Mouse (Mus musculus) CH12.LX (cell line): ENCODE measurements around the gene Chst8. TPM values are rescaled to one million over a fixed set of nuclear protein-coding genes. Genes with fewer than 3 reads are reported as not detected.

Source experiments
- DNase-seq: peaks from one replicate; pipeline ENCODE4 v3.0.0-alpha.2; 2013; ENCODE audit errors: extremely low read depth
- H3K27ac ChIP-seq: 2 replicates; pipeline ENCODE4 v1.5.1; 2012; ENCODE audit warnings: low read depth, mild to moderate bottlenecking, control low read depth, moderate library complexity; ENCODE audit not compliant: insufficient read depth
- H3K27me3 ChIP-seq: replicated peaks from 2 replicates; pipeline ENCODE3; 2012; ENCODE audit warnings: inconsistent platforms
- H3K36me3 ChIP-seq, 2 experiments: replicated peaks in 1 of 2; 2 replicates each; pipeline versions ENCODE3 to v1.6.1; 2012; ENCODE audit warnings: inconsistent platforms in 1 of 2, low read length in 1 of 2, mild to moderate bottlenecking in 1 of 2, mixed read lengths in 1 of 2, moderate library complexity in 1 of 2; ENCODE audit not compliant: control insufficient read depth in 1 of 2, insufficient read depth in 1 of 2
- H3K4me1 ChIP-seq, 2 experiments: 2 replicates each; pipeline ENCODE4 v1.6.1; 2012; ENCODE audit warnings: inconsistent platforms in 1 of 2, moderate library complexity in 1 of 2; ENCODE audit not compliant: insufficient read depth in 2 of 2, control insufficient read depth in 1 of 2
- H3K4me2 ChIP-seq: 2 replicates; pipeline ENCODE4 v1.6.1; 2012; ENCODE audit warnings: low read depth, mild to moderate bottlenecking, control low read depth; ENCODE audit not compliant: poor library complexity, insufficient read depth, severe bottlenecking
- H3K4me3 ChIP-seq, 3 experiments: fragments of 150-350 bp in 1 of 3; sonication (generic) in 1 of 3; replicated peaks in 1 of 3; 2 replicates each; pipeline versions ENCODE3 to v1.5.1; 2011 to 2012; ENCODE audit warnings: low read depth in 2 of 3, low read length in 2 of 3, mild to moderate bottlenecking in 2 of 3, moderate library complexity in 2 of 3, control low read depth in 1 of 3, improper control_type of control experiment in 1 of 3, inconsistent platforms in 1 of 3, mixed read lengths in 1 of 3; ENCODE audit not compliant: poor library complexity in 1 of 3
- H3K79me2 ChIP-seq: replicated peaks from 2 replicates; pipeline ENCODE4 v1.6.1; 2012; ENCODE audit warnings: mild to moderate bottlenecking, moderate library complexity; ENCODE audit not compliant: control insufficient read depth, poor library complexity, insufficient read depth, severe bottlenecking; ENCODE audit errors: extremely low read depth
- H3K9ac ChIP-seq: 2 replicates; pipeline ENCODE4 v1.6.1; 2012; ENCODE audit warnings: low read depth, mild to moderate bottlenecking, control low read depth, moderate library complexity; ENCODE audit not compliant: insufficient read depth
- H3K9me3 ChIP-seq: replicated peaks from 2 replicates; pipeline ENCODE3; 2012; ENCODE audit warnings: low read length, inconsistent platforms, mixed read lengths
- CHD1 ChIP-seq: IDR thresholded peaks from 2 replicates; pipeline ENCODE4 v1.6.1; 2012; ENCODE audit warnings: low read depth, low read length, improper control_type of control experiment, inconsistent platforms
- CTCF ChIP-seq, 2 experiments: IDR thresholded peaks in 1 of 2; conservative IDR thresholded peaks in 1 of 2; 2 replicates each; pipeline ENCODE4 v1.5.1; 2011 to 2012; ENCODE audit warnings: low read depth in 2 of 2, low read length in 2 of 2, improper control_type of control experiment in 1 of 2, inconsistent platforms in 1 of 2, mild to moderate bottlenecking in 1 of 2, moderate library complexity in 1 of 2
- ETS1 ChIP-seq: conservative IDR thresholded peaks from 2 replicates; pipeline ENCODE4 v1.6.1; 2012; ENCODE audit warnings: low read depth, mild to moderate bottlenecking, inconsistent platforms, low read length, improper control_type of control experiment, moderate library complexity
- JUN ChIP-seq: IDR thresholded peaks from 2 replicates; pipeline ENCODE4 v1.6.1; 2011; ENCODE audit warnings: low read depth, mild to moderate bottlenecking, low read length, improper control_type of control experiment, moderate library complexity; ENCODE audit not compliant: insufficient read depth
- JUND ChIP-seq: conservative IDR thresholded peaks from 2 replicates; pipeline ENCODE4 v1.6.1; 2011; ENCODE audit warnings: low read depth, low read length, improper control_type of control experiment
- KAT2A ChIP-seq: IDR thresholded peaks from 2 replicates; pipeline ENCODE4 v1.6.1; 2012; ENCODE audit warnings: low read length, improper control_type of control experiment, inconsistent platforms; ENCODE audit not compliant: insufficient replicate concordance
- MAFK ChIP-seq: IDR thresholded peaks from 2 replicates; pipeline ENCODE4 v1.6.1; 2011; ENCODE audit warnings: low read length, improper control_type of control experiment; ENCODE audit not compliant: insufficient replicate concordance
- MAZ ChIP-seq: IDR thresholded peaks from 2 replicates; pipeline ENCODE4 v1.6.1; 2012; ENCODE audit warnings: low read depth, mild to moderate bottlenecking, inconsistent platforms, low read length, improper control_type of control experiment, moderate library complexity
- MEF2A ChIP-seq: IDR thresholded peaks from 2 replicates; pipeline ENCODE4 v1.6.1; 2014; ENCODE audit warnings: low read depth, mild to moderate bottlenecking, inconsistent platforms, low read length, improper control_type of control experiment, borderline replicate concordance
- MXI1 ChIP-seq: IDR thresholded peaks from 2 replicates; pipeline ENCODE4 v1.6.1; 2011; ENCODE audit warnings: mild to moderate bottlenecking, low read depth, low read length, improper control_type of control experiment
- PAX5 ChIP-seq: IDR thresholded peaks from 2 replicates; pipeline ENCODE4 v1.6.1; 2012; ENCODE audit warnings: low read length, inconsistent platforms, mixed read lengths
- POLR2AphosphoS2 ChIP-seq: IDR thresholded peaks from 2 replicates; pipeline ENCODE4 v1.6.1; 2011; ENCODE audit warnings: low read depth, low read length, improper control_type of control experiment
- SIN3A ChIP-seq: IDR thresholded peaks from 2 replicates; pipeline ENCODE4 v1.6.1; 2012; ENCODE audit warnings: low read length, improper control_type of control experiment, inconsistent platforms
- TBP ChIP-seq: conservative IDR thresholded peaks from 2 replicates; pipeline ENCODE4 v1.6.1; 2011; ENCODE audit warnings: low read depth, low read length, improper control_type of control experiment
- TCF12 ChIP-seq: IDR thresholded peaks from 2 replicates; pipeline ENCODE4 v1.6.1; 2014; ENCODE audit warnings: low read depth, mild to moderate bottlenecking, inconsistent platforms, low read length, improper control_type of control experiment
- UBTF ChIP-seq: IDR thresholded peaks from 2 replicates; pipeline ENCODE4 v1.6.1; 2012; ENCODE audit warnings: low read depth, mild to moderate bottlenecking, inconsistent platforms, low read length, improper control_type of control experiment, moderate library complexity
- ZNF384 ChIP-seq: IDR thresholded peaks from 2 replicates; pipeline ENCODE4 v1.6.1; 2012; ENCODE audit warnings: low read depth, low read length, improper control_type of control experiment, inconsistent platforms
- dilution Hi-C: fragments of 300-500 bp; cut with MboI; formaldehyde crosslinking; loops from 2 replicates; pipeline ENCODE4 v1.14.3; 2020; ENCODE audit warnings: low sequenced_read_pairs; ENCODE audit not compliant: extremely low pct_unique_long_range_greater_than_20kb, extremely low pct_ligation_motif_present
- in situ Hi-C: fragments of 300-500 bp; cut with MboI; formaldehyde crosslinking; loops from 3 replicates; pipeline ENCODE4 v1.14.3; 2019; ENCODE audit warnings: low sequenced_read_pairs, low pct_ligation_motif_present, low pct_unique_long_range_greater_than_20kb, mixed read lengths
- polyA plus RNA-seq: library from polyadenylated mRNA; unstranded; fragments of >175 nt; gene quantifications from 2 replicates; pipeline ENCODE4 v1.2.1, GENCODE M21; 2012; ENCODE audit warnings: low read depth; ENCODE audit not compliant: insufficient read length
- total RNA-seq, 2 experiments: library from RNA; depleted of rRNA; stranded (reverse); fragments of 300-350 nt in 1 of 2; fragments of >200 nt in 1 of 2; gene quantifications; 2 replicates each; pipeline ENCODE4 v1.2.3; 2012 to 2014

Gene Chst8
- total and polyA plus RNA-seq, 3 experiments: 0.13 to 0.27 (median 0.16) TPM

DNA sequence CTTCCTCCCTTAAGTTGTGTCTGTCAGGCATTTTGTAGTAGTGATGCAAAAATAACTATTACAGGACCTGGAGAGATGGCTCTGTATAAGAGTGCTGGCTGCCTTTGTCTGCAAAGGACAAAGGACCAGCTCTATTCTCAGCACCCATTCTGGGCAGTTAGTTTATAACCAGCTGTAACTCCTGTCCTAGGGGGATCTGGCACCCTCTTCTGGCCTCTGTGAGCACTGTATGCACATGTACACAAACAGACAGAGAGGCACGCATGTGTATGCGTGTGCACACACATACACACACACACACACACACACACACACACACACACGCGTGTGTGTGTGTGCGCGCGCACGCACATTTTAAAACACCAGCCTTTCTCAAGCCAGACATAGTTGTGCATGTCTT lies 73.1 kb downstream of the Chst8 start:
- Histone ChIP-seq H3K9me3 (no peaks in the 10 kb centered on the region), H3K36me3 (no peaks in the 10 kb centered on the region), H3K27ac (no peak overlapping the region), H3K4me3 (no peak overlapping the region), H3K4me1 (peaks cover 2 to 10% of the 10 kb centered on the region in 2 experiments; a peak in 3 of 4 replicates), H3K9ac (no peak overlapping the region), H3K79me2 (no peaks in the 10 kb centered on the region), H3K4me2 (no peak overlapping the region), H3K27me3 (no peaks in the 10 kb centered on the region)
- in situ Hi-C loops: no loop called here
- peak in 1 of 2 experiments; percentile 23; a peak in 1 of 4 replicates for TF ChIP-seq CTCF (conservative IDR thresholded peaks at IDR 0.05 in 1 of 2, IDR thresholded peaks at IDR 0.05 in 1 of 2; ENCODE audit: low read depth in 2 of 2, low read length in 2 of 2)
- TF ChIP-seq ETS1: no peak
- dilution Hi-C loops: no loop called here
- DNase-seq: no peak

DNA sequence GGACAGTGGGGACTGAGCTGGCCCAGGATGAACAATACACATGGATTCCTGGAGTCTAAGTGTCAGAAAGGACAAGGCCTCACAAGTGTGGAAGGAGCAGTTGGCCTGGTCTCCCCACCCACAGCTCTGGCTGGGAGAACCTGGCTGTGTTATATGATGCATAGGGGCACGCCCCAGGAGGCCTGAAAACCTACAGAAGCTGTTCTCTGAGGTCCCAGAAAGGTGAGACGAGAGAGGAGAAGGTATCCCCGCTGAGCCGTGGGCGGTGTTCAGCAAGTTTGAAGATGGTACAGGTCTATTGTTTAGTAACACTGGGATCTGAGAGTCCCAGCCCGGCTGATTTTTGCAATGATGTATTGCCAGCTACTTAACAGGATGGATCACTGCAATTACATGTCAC lies 75.3 kb downstream of the Chst8 start:
- H3K4me2 ChIP-seq: no peak overlapping the region
- DNase-seq: no peak
- TF ChIP-seq CHD1 (no peak), POLR2AphosphoS2 (no peak), MAZ (no peak), JUND (no peak), TCF12 (no peak), KAT2A (no peak), MEF2A (no peak), PAX5 (no peak), ZNF384 (no peak), MAFK (no peak), SIN3A (no peak), UBTF (no peak), MXI1 (no peak), JUN (no peak), TBP (no peak)
- H3K9me3 ChIP-seq: no peaks in the 10 kb centered on the region
- dilution Hi-C loops (no loop called here), in situ Hi-C loops (no loop called here)
- no peaks in the 10 kb centered on the region for H3K79me2 ChIP-seq
- no peaks in the 10 kb centered on the region for H3K27me3 ChIP-seq
- no peak overlapping the region for H3K9ac ChIP-seq
- no peak overlapping the region for H3K4me3 ChIP-seq
- no peak overlapping the region for H3K27ac ChIP-seq
- H3K36me3 ChIP-seq: no peaks in the 10 kb centered on the region
- H3K4me1 ChIP-seq: peaks cover 0 to 8% of the 10 kb centered on the region in 2 experiments; a peak in 2 of 4 replicates
